Mouse (Mus musculus) lung, postnatal 10 days (tissue): ENCODE data around the gene Fbxo11.
A peak's percentile ranks its signal among the peaks of the same experiment; 100 is the strongest.

ENCODE experiments used
- DNase-seq: peaks from one replicate; pipeline ENCODE4 v3.0.0; 2021

Gene Fbxo11

GRCm38 (mm10) chr17:88065031-88065800, at the start of gene Fbxo11:
TSS of gene Fbxo11 (minus strand) at chr17:88065291.
- peak; percentile 65 for DNase-seq

GRCm38 (mm10) chr17:88113883-88114229, 48.8 kb upstream of the Fbxo11 start:
- no peak for DNase-seq

- DNase-seq = no peak
These were observed 48.2 kb upstream of the Fbxo11 start for GRCm38 (mm10) chr17:88113015-88113882.

GRCm38 (mm10) chr17:88111865-88112645, 47.0 kb upstream of the Fbxo11 start:
- DNase-seq = no peak

DNA sequence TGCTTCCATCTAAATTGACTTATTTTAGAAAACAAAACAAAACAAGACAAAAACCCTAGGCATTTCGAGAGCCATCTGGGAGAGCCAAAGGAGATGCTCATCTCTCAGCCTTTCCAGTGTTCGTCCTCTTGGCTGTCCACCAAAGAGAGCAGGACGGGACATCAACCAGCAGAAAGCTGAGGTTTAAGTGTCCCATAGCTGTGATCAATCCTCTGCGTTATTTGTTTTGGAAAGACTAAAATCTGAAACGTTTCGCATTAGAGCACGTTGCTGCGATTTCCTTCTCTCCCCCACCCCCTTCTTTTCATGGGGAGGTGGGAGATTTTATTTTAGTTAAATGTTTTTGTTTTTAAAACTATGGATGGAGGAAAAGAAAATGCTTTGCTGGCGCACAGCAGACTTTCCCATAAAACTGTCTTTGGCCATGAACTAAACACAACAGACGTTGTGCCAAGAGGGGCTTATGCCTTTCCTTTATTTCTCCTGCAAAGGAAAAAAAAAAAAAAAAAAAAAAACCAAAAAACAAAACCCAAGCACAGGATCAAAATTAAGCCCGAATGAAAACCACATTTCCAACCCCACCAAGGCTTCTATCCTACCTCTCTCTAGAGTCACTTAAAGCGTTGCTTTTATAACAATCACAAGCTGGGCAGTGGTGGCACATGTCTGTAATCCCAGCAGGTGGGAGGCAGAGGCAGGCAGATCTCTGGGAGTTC, 46.1 kb upstream of the Fbxo11 start:
- DNase-seq = peak; percentile 18

DNA sequence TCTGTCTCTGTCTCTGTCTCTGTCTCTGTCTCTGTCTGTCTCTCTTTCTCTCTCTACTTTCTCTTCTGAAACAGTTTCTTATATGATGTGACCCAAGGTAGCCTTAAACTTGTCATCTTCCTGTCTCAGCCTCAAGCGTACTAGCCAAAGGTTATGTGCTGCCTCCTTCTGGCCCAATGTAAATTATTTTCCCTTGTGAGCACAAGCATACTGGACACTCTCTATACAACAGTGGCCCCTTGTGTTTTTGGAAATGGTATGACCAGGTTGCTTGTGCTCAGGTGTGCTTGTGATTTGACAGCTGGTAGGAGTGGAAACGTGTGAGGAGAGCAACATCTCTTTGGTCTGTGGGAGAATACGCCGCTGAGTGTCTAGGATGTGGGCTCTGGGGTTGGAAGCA, 42.6 kb upstream of the Fbxo11 start:
- DNase-seq = peak; percentile 19

GRCm38 (mm10) chr17:88106365-88106764, 41.3 kb upstream of the Fbxo11 start:
- no peak for DNase-seq

- DNase-seq = no peak
These were observed 37.5 kb upstream of the Fbxo11 start for GRCm38 (mm10) chr17:88102597-88102996.

DNA sequence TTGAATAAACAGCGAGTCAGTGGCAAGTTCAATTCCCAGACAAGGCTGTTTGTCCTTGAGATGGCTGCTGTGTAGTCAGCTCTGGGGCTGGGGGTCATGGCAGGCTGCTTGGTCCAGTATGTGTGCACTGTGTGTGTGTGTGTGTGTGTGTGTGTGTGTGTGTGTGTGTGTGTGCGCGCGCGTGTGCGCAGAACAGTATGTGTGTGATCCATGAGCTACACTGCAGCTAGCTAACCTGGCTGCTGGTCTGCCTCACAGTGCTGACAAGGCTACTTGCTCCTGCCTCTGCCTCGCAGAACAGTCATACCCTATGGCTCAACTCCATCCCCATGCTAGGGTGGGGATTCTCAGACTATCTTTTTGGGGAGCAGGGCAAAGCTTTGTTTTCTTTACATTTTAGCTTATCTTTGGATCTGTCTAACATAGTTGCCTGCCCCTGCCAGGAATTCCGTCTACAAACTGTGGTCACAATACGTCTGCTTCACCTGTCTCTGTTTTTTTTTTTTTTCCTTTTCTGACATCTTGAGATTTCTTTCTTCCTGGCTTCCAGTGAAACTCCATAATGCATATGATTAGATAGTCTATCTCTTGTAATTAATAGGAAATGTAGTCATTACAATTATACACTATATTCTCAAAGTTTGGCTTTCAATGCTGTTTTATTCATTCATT, 33.2 kb upstream of the Fbxo11 start:
- no peak for DNase-seq

- no peak for DNase-seq
These were observed 32.5 kb upstream of the Fbxo11 start for GRCm38 (mm10) chr17:88097543-88097942.

- DNase-seq = no peak
These were observed 31.8 kb upstream of the Fbxo11 start for GRCm38 (mm10) chr17:88096809-88097399.

DNA sequence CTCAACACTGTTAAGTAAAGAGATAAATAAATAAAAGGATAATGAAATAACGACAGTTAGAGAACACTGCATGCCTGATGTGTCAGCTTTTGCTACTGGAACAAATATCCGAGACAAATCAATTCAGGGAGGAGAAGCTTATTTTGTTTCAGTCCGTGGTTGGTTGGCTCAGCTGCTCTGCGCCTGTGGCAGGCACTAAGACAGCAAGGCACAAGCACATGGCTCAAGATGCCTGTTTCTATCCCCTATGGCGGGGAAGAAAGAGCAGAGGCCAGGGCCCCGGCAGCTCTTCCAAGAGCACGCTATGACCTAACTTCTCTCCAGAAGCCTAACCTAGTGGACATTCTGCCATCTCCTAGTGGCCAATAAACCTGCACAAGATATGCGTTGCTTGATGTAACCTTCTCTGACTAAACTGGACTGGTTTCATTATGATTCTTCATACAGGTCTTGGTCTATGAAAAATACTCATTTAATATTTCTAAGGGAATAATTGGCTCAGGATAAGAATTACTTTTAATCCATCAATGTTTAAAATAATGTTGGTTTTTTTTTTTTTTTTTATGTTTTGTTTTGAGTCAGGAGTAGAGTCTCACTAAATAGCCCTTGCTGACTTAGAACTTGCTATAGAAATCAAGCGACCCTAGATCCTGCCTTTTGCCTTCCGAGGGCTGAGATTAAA, 30.6 kb upstream of the Fbxo11 start:
- no peak for DNase-seq

- no peak for DNase-seq
These were observed 29.2 kb upstream of the Fbxo11 start for GRCm38 (mm10) chr17:88094327-88094726.

DNA sequence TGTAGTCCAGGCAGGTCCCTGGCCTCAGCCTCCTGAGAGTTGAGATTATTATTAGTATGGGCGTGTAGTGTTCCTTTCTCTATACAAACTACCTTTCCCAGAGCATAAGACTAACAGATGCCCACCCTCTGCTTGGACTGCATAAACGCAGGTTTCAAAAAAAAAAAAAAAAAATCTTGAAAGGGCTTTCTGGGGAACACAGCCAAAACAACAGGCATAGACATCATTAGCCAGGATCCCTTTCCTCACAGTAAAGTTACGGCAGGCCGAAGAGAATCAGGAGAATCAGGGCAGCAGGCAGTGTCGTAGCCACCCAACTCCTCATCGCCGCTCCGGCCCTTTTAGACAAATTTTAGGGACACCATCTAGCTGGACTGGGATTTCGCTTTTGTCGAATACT, 28.7 kb upstream of the Fbxo11 start:
- no peak for DNase-seq

DNA sequence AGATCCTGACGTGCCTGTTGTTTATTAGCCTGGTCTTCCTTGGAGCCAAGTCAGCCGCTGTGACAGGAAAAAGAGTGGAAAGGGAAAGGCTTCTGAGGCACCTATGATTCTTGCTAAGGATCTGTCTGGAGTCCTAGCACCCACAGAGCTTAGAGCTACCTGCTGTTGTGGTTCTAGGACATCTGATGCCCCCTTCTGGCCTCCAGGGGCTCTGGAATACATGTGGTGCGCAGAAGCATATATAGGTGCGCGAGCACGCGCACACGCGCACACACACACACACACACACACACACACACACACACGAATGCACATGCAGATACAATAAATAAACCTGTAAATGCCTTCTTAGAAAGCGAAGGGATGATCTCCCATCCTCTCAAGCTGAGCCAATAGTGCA, 20.9 kb upstream of the Fbxo11 start:
- no peak for DNase-seq

- no peak for DNase-seq
These were observed 16.4 kb upstream of the Fbxo11 start for GRCm38 (mm10) chr17:88081446-88081845.

- no peak for DNase-seq
These were observed 14.7 kb upstream of the Fbxo11 start for GRCm38 (mm10) chr17:88079771-88080170.

GRCm38 (mm10) chr17:88072047-88072446, 7.0 kb upstream of the Fbxo11 start:
- DNase-seq = no peak

GRCm38 (mm10) chr17:88068024-88068719, 3.1 kb upstream of the Fbxo11 start:
- no peak for DNase-seq

- DNase-seq = no peak
These were observed 2.3 kb upstream of the Fbxo11 start for GRCm38 (mm10) chr17:88067202-88067901.
